Mouse (Mus musculus) spleen, adult 2 months (tissue): ENCODE measurements around the gene Hmx3. TPM values are rescaled to one million over a fixed set of nuclear protein-coding genes. Genes with fewer than 3 reads are reported as not detected.

Source experiments
- DNase-seq, 2 experiments: peaks; one replicate each; pipeline versions ENCODE4 v3.0.0 to v3.0.0-alpha.2; 2012 to 2021; ENCODE audit warnings: low spot score in 2 of 2, low read depth in 1 of 2
- H3K27ac ChIP-seq: fragments of 200-500 bp; 2 replicates; pipeline ENCODE4 v1.5.1; 2012; ENCODE audit warnings: low read length, inconsistent platforms; ENCODE audit not compliant: insufficient read depth
- H3K27me3 ChIP-seq: fragments of 200-500 bp; 2 replicates; pipeline ENCODE4 v1.6.1; 2012; ENCODE audit warnings: mild to moderate bottlenecking, moderate library complexity, low read length, inconsistent platforms; ENCODE audit not compliant: control insufficient read depth, insufficient read depth
- H3K36me3 ChIP-seq: fragments of 200-500 bp; 2 replicates; pipeline ENCODE4 v1.6.1; 2012; ENCODE audit warnings: mild to moderate bottlenecking, low read length, inconsistent platforms; ENCODE audit not compliant: control insufficient read depth, insufficient read depth
- H3K4me1 ChIP-seq: fragments of 200-500 bp; 2 replicates; pipeline ENCODE4 v1.6.1; 2011; ENCODE audit warnings: inconsistent platforms; ENCODE audit not compliant: control insufficient read depth, insufficient read depth, insufficient read length
- H3K4me3 ChIP-seq: fragments of 200-500 bp; 2 replicates; pipeline ENCODE4 v1.5.1; 2011; ENCODE audit warnings: mild to moderate bottlenecking, inconsistent platforms; ENCODE audit not compliant: insufficient read depth, insufficient read length; ENCODE audit errors: extremely low read depth
- CTCF ChIP-seq: fragments of 200-500 bp; IDR thresholded peaks from 2 replicates; pipeline ENCODE4 v1.5.1; 2011; ENCODE audit warnings: mild to moderate bottlenecking, inconsistent platforms; ENCODE audit not compliant: insufficient read depth, insufficient read length, insufficient replicate concordance; ENCODE audit errors: extremely low read depth
- POLR2A ChIP-seq: fragments of 200-500 bp; IDR thresholded peaks from 2 replicates; pipeline ENCODE4 v1.6.1; 2011; ENCODE audit warnings: low read depth, low read length, inconsistent platforms
- WGBS: fragments of 180-500 bp; shearing (Covaris S2); methylation state at CpG from one replicate; pipeline ENCODE4 v1.1.7; 2018; 5-methylcytosine and 5-hydroxymethylcytosine counted together
- polyA plus RNA-seq: library from polyadenylated mRNA; depleted of rRNA; stranded (reverse); fragments of >200 nt; gene quantifications from 2 replicates; pipeline ENCODE4 v1.2.3, GENCODE M21; 2012; rRNA removed

The Hmx3 gene
- polyA plus RNA-seq, 1 experiment, result not detected

- no peaks in the 10 kb centered on the region for H3K36me3 ChIP-seq
- H3K27ac ChIP-seq, result no peak overlapping the region
- H3K27me3 ChIP-seq, result no peaks in the 10 kb centered on the region
- no peaks in the 10 kb centered on the region for H3K4me1 ChIP-seq
- WGBS, result 92% methylated on average over 5 of the region's 5 CpGs
- no peak for DNase-seq
- TF ChIP-seq POLR2A (no peak), CTCF (no peak)
- no peak overlapping the region for H3K4me3 ChIP-seq
Observed at GRCm38 (mm10) chr7:131585551-131585950, 42.9 kb downstream of the Hmx3 start.

Other genes with a start within 250 kb of the Hmx3 start
- gene Cuzd1, start 220.6 kb upstream of the Hmx3 start, polyA plus RNA-seq, result 12.0 and 16.5 TPM in 2 replicates
- not detected in 2 replicates for gene Fam24b, start 213.4 kb upstream of the Hmx3 start, polyA plus RNA-seq
- not detected in 2 replicates for gene Fam24a, start 209.0 kb upstream of the Hmx3 start, polyA plus RNA-seq
- gene 2310057M21Rik, start 180.1 kb upstream of the Hmx3 start, polyA plus RNA-seq, result 3.5 and 4.1 TPM in 2 replicates
- gene Pstk, start 171.7 kb upstream of the Hmx3 start, polyA plus RNA-seq, result 23.9 and 29.4 TPM in 2 replicates
- 7.2 and 9.8 TPM in 2 replicates for gene Ikzf5, start 132.3 kb upstream of the Hmx3 start, polyA plus RNA-seq
- 2.2 and 2.3 TPM in 2 replicates for gene Acadsb, start 132.3 kb upstream of the Hmx3 start, polyA plus RNA-seq
- gene Hmx2, start 5.9 kb downstream of the Hmx3 start, polyA plus RNA-seq, result 0.05 TPM in 1 of 2 replicates, not detected in the other
- gene Bub3, start 17.4 kb downstream of the Hmx3 start, polyA plus RNA-seq, result 51.3 and 54.8 TPM in 2 replicates